Mouse (Mus musculus) erythroblast, embryonic 14.5 days (primary cell): Measurements from ENCODE around the gene Nlrc4.

Experiments used
- GATA1 ChIP-seq: IDR thresholded peaks from 2 replicates; pipeline ENCODE4 v1.6.1; 2012; ENCODE audit warnings: low read length, inconsistent platforms, mixed read lengths
- TAL1 ChIP-seq: IDR thresholded peaks from 3 replicates; pipeline ENCODE4 v1.6.1; 2012; ENCODE audit warnings: low read length, inconsistent platforms, mixed read lengths

GRCm38 (mm10) chr17:74420656-74421055 is 38.3 kb downstream of the Nlrc4 start:
- TF ChIP-seq TAL1 (no peak), GATA1 (no peak)
